Comparison of ENCODE assay signal across 28 mouse cellular contexts in the genomic region with DNA sequence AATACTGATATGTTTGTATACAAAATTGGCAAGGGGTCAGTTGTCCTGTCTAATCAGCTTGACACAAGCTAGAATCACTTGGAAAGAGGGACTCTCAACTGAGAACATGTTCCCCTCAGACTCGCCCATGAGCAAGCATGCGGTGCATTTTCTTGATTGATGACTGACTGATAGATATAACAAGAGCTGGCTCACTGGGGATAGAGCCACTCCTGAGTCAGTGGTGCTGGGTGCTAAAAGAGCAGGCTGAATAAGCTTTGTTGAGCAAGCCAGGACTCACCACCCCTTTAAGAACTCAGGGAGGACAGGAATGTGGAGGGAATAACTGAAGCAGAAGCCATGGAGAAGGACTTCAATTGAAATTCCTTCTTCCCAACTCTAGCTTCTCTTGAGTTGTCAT.
"Had no signal": no experiment of that assay in that cellular context is flagged by ENCODE, and none has a peak within 500 bp of the region (broad histone marks: within the 10 kb centered on the region; RNA-seq: fewer than 3 reads in every experiment).

No protein-coding gene starts in this region.

- DNase-seq: cerebellum, adult 2 months; cerebellum, adult 8-10 months; cerebellum, adult 9-10 months; cerebellum, adult 9-11 months; cerebellum, postnatal 10 days; cerebellum, postnatal 14 days; cerebellum, postnatal 25 days; cerebellum, postnatal 36 days; embryo, embryonic 11 days; forebrain, postnatal 0 days; gastrocnemius, adult 2 months; gastrocnemius, postnatal 10 days; gastrocnemius, postnatal 14 days; gastrocnemius, postnatal 25 days; gastrocnemius, postnatal 36 days; heart, adult 18-20 months; heart, adult 2 months had no signal

- H3K9ac ChIP-seq: embryonic facial prominence, embryonic 12.5 days; embryonic facial prominence, embryonic 13.5 days; embryonic facial prominence, embryonic 15.5 days; forebrain, embryonic 12.5 days; forebrain, embryonic 13.5 days; forebrain, embryonic 15.5 days; forebrain, postnatal 0 days had no signal

- H3K36me3 ChIP-seq: embryonic facial prominence, embryonic 10.5 days; embryonic facial prominence, embryonic 12.5 days; embryonic facial prominence, embryonic 13.5 days; embryonic facial prominence, embryonic 15.5 days; forebrain, embryonic 10.5 days; forebrain, embryonic 12.5 days; forebrain, embryonic 15.5 days had no signal

- ATAC-seq: forebrain, embryonic 13.5 days; forebrain, embryonic 14.5 days; forebrain, embryonic 15.5 days; forebrain, embryonic 16.5 days; forebrain, postnatal 0 days had no signal

- H3K27me3 ChIP-seq: forebrain, embryonic 15.5 days had no signal

- H3K4me1 ChIP-seq: embryonic facial prominence, embryonic 13.5 days; embryonic facial prominence, embryonic 15.5 days had no signal

- H3K27ac ChIP-seq: embryonic facial prominence, embryonic 10.5 days; embryonic facial prominence, embryonic 12.5 days; embryonic facial prominence, embryonic 13.5 days; embryonic facial prominence, embryonic 15.5 days; forebrain, embryonic 10.5 days; forebrain, embryonic 12.5 days; forebrain, embryonic 13.5 days; forebrain, embryonic 15.5 days; gastrocnemius, adult 2 months; heart, adult 2 months had no signal

- H3K9me3 ChIP-seq: embryonic facial prominence, embryonic 10.5 days; embryonic facial prominence, embryonic 15.5 days; forebrain, embryonic 10.5 days; forebrain, embryonic 12.5 days; forebrain, embryonic 13.5 days; forebrain, embryonic 15.5 days had no signal

- H3K4me2 ChIP-seq: embryonic facial prominence, embryonic 12.5 days; embryonic facial prominence, embryonic 13.5 days; embryonic facial prominence, embryonic 15.5 days; forebrain, embryonic 12.5 days; forebrain, embryonic 13.5 days; forebrain, embryonic 15.5 days had no signal

- H3K4me3 ChIP-seq: embryonic facial prominence, embryonic 10.5 days; embryonic facial prominence, embryonic 12.5 days; embryonic facial prominence, embryonic 13.5 days; embryonic facial prominence, embryonic 15.5 days; erythroblast, embryonic 14.5 days; forebrain, embryonic 10.5 days; forebrain, embryonic 12.5 days; forebrain, embryonic 13.5 days; forebrain, embryonic 15.5 days; gastrocnemius, adult 2 months; heart, adult 2 months had no signal
